17 mouse cellular contexts compared by ENCODE assay signal in genomic region chr2:22933556-22933955, GRCm38 (mm10).
"Had no signal": no experiment of that assay in that cellular context is flagged by ENCODE, and none has a peak within 500 bp of the region (broad histone marks: within the 10 kb centered on the region; RNA-seq: fewer than 3 reads in every experiment).

No protein-coding gene starts in this region.

- H3K4me2 ChIP-seq: limb, embryonic 12.5 days; liver, embryonic 13.5 days; lung, embryonic 15.5 days; midbrain, embryonic 12.5 days; neural tube, embryonic 13.5 days had no signal

- H3K4me1 ChIP-seq: limb, embryonic 12.5 days; liver, embryonic 13.5 days; lung, embryonic 15.5 days; midbrain, embryonic 12.5 days; neural tube, embryonic 13.5 days had no signal

- H3K9me3 ChIP-seq: limb, embryonic 12.5 days; liver, embryonic 13.5 days; lung, embryonic 15.5 days; midbrain, embryonic 12.5 days; neural tube, embryonic 13.5 days had no signal

- ATAC-seq: liver, postnatal 0 days; midbrain, embryonic 16.5 days had no signal

- H3K27ac ChIP-seq: limb, embryonic 12.5 days; liver, embryonic 13.5 days; lung, embryonic 15.5 days; midbrain, embryonic 12.5 days; neural tube, embryonic 13.5 days; stomach, postnatal 0 days had no signal

- DNase-seq: kidney, postnatal 25 days; layer of hippocampus, adult 9-11 months; liver; liver, embryonic 13.5 days; liver, postnatal 0 days; lung, postnatal 14 days; retina, postnatal 1 day; right cerebral cortex, postnatal 4 days; spleen, adult 18-20 months; thymus, adult 18-20 months; thymus, postnatal 14 days had no signal

- H3K4me3 ChIP-seq: limb, embryonic 12.5 days; liver, embryonic 13.5 days; lung, embryonic 15.5 days; midbrain, embryonic 12.5 days; neural tube, embryonic 13.5 days had no signal

- H3K27me3 ChIP-seq: limb, embryonic 12.5 days; liver, embryonic 13.5 days; lung, embryonic 15.5 days; midbrain, embryonic 12.5 days; neural tube, embryonic 13.5 days had no signal

- H3K9ac ChIP-seq: limb, embryonic 12.5 days; liver, embryonic 13.5 days; liver, postnatal 0 days; lung, embryonic 15.5 days; midbrain, embryonic 12.5 days; neural tube, embryonic 13.5 days had no signal
